Mouse (Mus musculus): ENCODE data around the gene Nfam1.
"Not testable (repeated sequence)": the region's sequence is repeated elsewhere in the genome, so short reads cannot be mapped to it uniquely, and the experiment has no call there.

The Nfam1 gene

DNA sequence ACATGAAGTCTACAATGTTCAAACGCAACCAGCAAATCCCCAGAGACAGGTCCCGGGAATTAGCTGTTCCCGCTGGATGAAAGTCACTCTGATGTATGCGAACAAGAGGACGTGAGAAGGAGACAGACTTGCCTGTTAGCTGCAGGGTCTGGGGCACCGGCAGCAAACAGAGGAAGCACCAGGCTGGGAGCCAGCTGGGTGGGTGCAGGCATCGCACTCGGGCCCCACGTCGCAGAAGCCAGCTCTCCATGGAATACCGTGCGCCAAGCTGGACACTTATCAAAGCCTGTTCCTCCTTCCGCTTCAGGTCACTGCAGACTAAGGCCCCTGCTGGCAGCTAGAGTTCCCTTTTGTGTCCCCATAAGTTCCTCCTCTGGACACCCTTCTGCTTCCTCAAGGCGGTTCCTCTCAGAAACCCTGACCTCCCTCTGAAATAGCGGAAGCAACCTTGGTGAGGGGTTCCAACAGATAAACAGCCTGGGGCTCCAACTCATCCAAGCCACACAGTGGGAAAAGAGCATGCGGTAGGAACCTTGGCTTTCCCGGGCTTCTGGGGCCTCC is at the start of gene Nfam1:
Gene Nfam1, minus strand, starts transcription at position 326 of the 561 bp plus-strand sequence.
- DNase-seq (ENCODE audit: low spot score in 2 of 2) = no peak

DNA sequence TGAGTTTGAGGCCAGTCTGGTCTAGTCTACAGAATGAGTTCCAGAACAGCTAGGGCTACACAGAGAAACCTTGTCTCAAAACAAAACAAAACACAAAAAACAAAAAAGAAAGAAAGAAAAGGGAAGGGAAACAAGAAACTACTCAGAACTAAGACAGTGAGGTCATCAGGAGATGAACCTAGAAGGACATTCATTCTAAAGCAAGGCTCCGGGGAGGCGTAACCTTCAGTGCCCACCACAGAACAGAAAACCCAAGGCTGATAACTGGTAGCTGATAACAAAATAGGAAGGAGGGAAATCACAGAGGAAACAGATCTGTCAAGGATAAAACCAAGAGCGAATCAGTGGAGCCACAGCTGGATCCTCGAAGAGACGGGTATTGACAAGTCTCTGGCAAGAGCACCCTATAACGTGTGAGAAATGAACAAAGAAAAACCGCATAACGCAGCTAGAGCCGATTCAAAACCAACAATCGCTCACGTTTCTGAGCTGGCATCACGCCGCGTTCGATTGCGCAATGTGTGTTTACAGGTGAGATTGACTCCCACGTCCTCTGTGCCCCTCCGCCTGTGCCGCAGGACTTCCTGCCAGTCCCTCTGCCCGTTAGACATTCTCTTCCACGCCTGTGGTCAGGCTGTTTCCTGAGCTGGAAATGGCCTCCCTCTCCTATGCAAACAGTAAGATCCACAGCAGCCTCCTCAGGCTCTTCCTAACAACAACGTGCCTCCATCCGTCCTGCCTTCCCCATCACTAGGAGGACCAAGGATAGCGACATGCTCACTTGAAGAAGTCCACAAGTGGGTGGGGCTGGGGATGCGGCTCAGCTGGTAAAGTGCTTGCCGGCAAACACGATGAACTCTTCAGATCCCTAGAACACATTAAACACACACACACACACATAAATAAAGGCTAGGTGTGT is 42.8 kb upstream of the Nfam1 start:
- DNase-seq (ENCODE audit: low spot score in 2 of 2) = no peak

DNA sequence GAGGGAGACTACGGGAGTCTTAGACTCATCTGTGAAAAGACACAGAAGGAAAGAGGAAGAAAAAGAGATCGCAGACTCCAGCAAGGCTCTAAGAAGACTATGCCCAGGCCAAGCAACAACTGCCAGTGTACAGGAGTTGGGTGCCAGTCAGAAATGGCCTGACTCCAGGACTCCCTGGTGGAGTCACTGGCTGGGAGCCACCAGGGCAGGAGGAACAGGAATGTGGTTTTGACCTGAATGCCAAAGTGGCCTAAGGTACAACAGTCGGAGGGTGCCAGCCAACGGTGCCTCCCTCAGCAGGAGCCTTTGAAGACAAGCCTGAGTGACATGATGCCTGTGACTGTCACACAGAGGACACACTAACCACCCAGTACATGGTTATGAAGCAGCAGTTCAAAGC is 41.1 kb upstream of the Nfam1 start:
- no peak for DNase-seq (ENCODE audit: low spot score in 2 of 2)

GRCm38 (mm10) chr15:83071752-83072151 is 38.6 kb upstream of the Nfam1 start:
- no peak for DNase-seq (ENCODE audit: low spot score in 2 of 2)

GRCm38 (mm10) chr15:83070942-83071341 is 37.8 kb upstream of the Nfam1 start:
- no peak for DNase-seq (ENCODE audit: low spot score in 2 of 2)

- DNase-seq (ENCODE audit: low spot score in 2 of 2) = no peak
Observed at GRCm38 (mm10) chr15:83068270-83068669, 35.2 kb upstream of the Nfam1 start.

DNA sequence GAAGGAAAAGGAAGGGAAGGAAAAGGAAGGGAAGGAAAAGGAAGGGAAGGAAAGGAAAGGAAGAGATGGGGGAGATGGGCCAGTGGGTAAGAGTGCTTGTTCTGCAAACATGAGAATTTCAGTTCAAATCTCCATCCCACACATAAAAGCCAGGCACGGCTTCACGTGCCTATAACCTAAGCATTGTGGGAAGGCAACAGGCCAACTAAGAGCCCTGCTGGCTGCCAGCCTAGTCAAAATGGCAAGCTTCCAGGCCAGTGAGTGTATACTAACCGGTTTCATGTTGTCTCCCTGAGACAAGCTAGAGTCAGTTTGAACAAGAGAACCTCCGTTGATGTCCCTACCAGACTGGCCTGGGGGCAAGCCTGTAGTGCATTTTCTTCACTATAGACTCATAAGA is 32.4 kb upstream of the Nfam1 start:
- no peak for DNase-seq (ENCODE audit: low spot score in 2 of 2)

GRCm38 (mm10) chr15:83062582-83062981 is 29.5 kb upstream of the Nfam1 start:
- not testable (repeated sequence) for DNase-seq (ENCODE audit: low spot score in 2 of 2)

- no peak for DNase-seq (ENCODE audit: low spot score in 2 of 2)
Observed at GRCm38 (mm10) chr15:83061689-83062088, 28.6 kb upstream of the Nfam1 start.

- no peak for DNase-seq (ENCODE audit: low spot score in 2 of 2)
Observed at GRCm38 (mm10) chr15:83059233-83059660, 26.1 kb upstream of the Nfam1 start.

DNA sequence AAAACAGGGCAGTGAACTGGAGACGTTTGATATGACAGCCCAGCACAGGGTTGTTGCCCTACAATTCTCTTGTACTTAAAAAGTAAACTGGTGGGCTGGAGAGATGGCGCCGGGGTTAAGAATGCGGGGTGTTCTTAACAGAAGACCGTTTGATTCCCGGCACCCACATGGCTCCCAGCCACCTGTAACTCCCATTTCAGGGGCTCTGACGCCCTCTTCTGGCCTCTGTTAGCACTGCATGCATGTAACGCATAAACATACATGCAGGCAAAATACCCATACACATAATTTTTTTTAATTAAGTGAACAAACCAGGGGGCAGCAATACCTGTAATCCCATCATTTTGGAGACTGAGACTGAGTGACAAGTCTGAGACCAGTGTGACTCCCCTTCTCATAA is 24.4 kb upstream of the Nfam1 start:
- no peak for DNase-seq (ENCODE audit: low spot score in 2 of 2)

DNA sequence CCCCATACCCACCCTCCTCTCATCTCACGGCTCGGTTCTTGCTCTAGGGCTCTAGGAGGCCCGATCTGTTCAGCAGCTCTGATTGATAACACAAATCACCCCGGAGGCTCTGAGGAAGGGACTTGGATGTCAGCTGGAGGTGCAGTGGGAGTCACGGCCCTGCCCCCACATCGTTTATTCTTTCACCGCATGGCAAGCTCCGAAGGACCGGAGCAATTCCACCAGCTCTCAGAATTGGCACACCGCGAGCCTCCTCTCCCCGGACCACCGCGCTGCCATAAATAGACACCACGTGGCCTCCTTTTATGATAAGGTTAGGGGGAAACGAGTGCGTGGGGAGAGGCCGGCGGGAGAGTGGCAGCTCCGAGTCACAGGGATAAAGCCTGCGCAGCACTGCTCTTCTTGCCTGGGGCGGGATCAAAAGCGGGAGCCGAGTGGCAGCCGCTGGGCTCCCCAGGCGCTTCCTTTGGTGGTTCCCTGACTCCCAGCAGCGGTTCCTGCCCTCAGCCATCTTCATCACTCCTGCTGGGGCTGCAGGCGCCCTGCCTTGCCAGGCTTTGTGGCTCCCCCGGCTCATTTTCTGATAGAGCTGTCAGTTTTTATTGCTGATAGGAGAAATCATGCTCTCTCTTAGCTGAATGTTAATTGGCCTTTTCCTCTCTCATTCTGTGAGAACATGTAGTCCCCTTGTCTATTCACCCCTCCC is 23.4 kb upstream of the Nfam1 start:
- peak; percentile 54 to 58 for DNase-seq (ENCODE audit: low spot score in 2 of 2)

DNA sequence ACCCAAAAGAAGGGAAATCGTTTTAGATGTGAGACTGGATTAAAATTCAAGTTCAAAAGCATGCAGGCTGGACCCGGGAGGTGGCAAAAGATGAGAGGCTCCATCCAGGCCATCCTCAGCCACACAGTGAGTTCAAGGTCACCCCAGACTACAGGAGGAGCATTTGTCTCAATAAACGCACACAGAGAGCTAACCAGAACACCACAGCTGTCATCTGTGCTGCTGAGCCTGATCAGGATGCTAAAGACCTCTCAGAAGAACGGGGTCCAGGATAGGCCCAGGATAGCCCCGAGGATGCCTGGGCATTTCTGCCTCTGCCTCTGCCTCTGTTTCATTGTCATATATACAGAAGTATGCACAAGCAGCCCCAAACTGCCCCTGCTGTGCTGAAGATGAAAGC is 22.5 kb upstream of the Nfam1 start:
- no peak for DNase-seq (ENCODE audit: low spot score in 2 of 2)

- DNase-seq (ENCODE audit: low spot score in 2 of 2) = no peak
Observed at GRCm38 (mm10) chr15:83053261-83053660, 20.2 kb upstream of the Nfam1 start.

DNA sequence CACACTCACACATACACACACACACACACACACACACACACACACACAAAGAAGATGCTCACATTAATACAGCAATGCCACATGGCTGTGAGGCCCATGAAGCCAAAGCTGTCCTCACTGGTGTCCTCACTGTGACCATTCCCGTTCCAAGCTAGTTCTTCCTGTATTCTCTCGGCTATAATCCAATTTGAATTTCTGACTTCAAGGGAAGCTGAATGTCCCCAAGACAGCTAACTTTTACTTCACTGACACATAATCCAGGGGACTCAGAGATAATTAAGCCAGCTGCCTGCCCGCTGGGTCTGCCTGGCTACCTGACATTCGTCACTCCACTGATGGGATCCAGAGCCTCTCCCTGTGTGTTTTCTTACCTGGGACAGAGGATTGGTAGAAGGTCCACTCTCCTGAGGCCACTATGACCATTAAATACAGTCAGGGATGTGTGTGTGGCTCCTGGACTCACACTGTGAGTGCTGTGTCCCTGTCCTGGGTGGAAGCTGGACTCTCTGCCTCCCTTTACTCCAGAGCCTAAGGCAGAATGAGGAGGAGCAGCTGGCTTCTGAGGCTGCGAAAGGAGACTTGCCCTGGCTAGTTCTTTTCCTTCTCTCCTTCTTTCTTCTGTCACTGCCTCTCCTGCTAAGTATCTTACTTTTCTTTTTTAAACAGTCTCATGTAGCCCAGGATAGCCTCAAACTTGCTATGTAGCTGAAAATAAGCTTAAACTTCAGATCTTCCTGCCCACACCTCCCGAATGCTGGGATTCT is 19.4 kb upstream of the Nfam1 start:
- no peak for DNase-seq (ENCODE audit: low spot score in 2 of 2)

- no peak for DNase-seq (ENCODE audit: low spot score in 2 of 2)
Observed at GRCm38 (mm10) chr15:83046730-83047129, 13.6 kb upstream of the Nfam1 start.

DNA sequence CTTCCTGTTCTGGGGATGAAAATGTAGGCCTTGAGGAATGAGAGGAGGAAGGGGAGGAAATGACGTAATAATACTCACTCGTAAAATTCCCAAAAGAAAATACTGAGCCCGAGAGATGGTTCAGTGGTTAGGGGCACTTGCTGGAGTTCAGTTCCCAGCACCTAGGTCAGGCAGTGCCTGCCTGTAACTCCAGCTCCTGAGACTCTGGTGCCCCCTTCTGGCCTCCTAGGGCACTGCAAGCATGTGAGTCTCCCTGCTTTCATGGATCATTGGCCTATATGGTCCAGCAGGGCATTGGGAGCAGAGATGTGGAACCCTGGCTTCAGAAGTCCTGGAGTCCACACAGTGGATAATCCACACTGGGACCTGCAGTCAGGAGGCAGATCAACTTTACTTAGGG is 13.2 kb upstream of the Nfam1 start:
- no peak for DNase-seq (ENCODE audit: low spot score in 2 of 2)

GRCm38 (mm10) chr15:83045565-83045964 is 12.5 kb upstream of the Nfam1 start:
- not testable (repeated sequence) for DNase-seq (ENCODE audit: low spot score in 2 of 2)

DNA sequence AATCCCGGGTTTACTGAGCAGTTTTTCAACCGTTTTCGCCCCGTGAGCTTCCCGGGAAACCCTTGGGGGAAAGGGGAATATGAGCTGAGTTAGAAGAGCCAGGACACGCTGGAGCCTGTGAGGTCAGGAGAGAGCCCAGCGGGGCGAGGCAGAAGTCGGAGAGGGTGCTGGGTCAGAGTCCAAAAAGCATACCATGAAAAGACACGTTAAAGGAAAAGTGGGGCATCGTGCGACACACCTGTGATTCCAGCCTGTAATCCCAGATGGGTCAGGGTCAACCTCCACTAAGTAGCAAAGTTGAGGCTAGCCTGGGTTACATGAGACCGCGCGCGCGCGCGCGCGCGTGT is 10.2 kb upstream of the Nfam1 start:
- no peak for DNase-seq (ENCODE audit: low spot score in 2 of 2)

- DNase-seq (ENCODE audit: low spot score in 2 of 2) = peak in 1 of 2 experiments; percentile 52
Observed at GRCm38 (mm10) chr15:83042655-83043361, 9.7 kb upstream of the Nfam1 start.

DNA sequence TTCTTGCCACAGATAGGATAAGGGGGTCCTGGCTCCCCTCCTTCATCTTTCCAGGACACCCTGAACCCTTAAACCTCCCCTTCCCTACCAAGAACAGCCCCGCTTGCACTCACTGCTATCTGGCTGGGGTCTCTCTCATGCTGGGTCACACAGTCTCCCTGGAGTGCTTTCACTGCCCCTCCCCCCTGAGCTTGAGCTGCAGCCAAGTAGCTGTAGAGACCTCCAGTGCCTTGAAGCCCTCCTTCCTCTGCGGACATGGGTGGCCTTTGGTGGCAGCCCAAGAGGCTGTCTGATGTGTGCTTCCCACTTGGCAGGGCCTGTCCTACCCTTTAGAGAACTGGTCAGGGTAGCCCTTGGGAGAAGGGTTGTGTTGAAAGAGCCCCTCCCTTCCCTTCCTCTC is 7.0 kb upstream of the Nfam1 start:
- DNase-seq (ENCODE audit: low spot score in 2 of 2) = no peak
